26 mouse cellular contexts compared by ENCODE assay signal in genomic region chr9:49307576-49307975, GRCm38 (mm10). TPM values are rescaled to one million over a fixed set of nuclear protein-coding genes. Genes with fewer than 3 reads are reported as not detected.
DNase-seq lines count a peak whose midpoint lies in the region; ATAC-seq lines count a peak whose summit lies in the region.
"Had no signal": no experiment of that assay in that cellular context is flagged by ENCODE, and none has a peak within 500 bp of the region (broad histone marks: within the 10 kb centered on the region; RNA-seq: fewer than 3 reads in every experiment).

No protein-coding gene starts in this region.

- H3K4me1 ChIP-seq in kidney, embryonic 14.5 days (ENCODE audit: control insufficient read depth, insufficient read depth, low read length) = no peaks in the 10 kb centered on the region
- H3K4me1 ChIP-seq: intestine, embryonic 15.5 days; limb, embryonic 15.5 days had no signal

- no peaks in the 10 kb centered on the region for H3K9me3 ChIP-seq in kidney, embryonic 14.5 days (ENCODE audit: control insufficient read depth, low read length)
- H3K9me3 ChIP-seq: intestine, embryonic 15.5 days; limb, embryonic 15.5 days had no signal

- no peak overlapping the region for H3K27ac ChIP-seq in kidney, embryonic 14.5 days (ENCODE audit: low read depth, low read length)
- H3K27ac ChIP-seq: hindbrain, embryonic 14.5 days; intestine, embryonic 15.5 days; layer of hippocampus, adult 2 months; limb, embryonic 15.5 days had no signal

- H3K27me3 ChIP-seq in kidney, embryonic 14.5 days (ENCODE audit: control insufficient read depth, insufficient read depth, low read length) = no peaks in the 10 kb centered on the region
- H3K27me3 ChIP-seq: intestine, embryonic 15.5 days; limb, embryonic 15.5 days; Patski had no signal

- no peak overlapping the region for H3K9ac ChIP-seq in kidney, embryonic 14.5 days (ENCODE audit: low read depth, low read length)
- H3K9ac ChIP-seq: forebrain, postnatal 0 days; hindbrain, embryonic 14.5 days; intestine, embryonic 15.5 days; limb, embryonic 15.5 days had no signal

- H3K4me3 ChIP-seq in kidney, embryonic 14.5 days (ENCODE audit: low read length) = no peak overlapping the region
- H3K4me3 ChIP-seq: intestine, embryonic 15.5 days; layer of hippocampus, adult 2 months; limb, embryonic 15.5 days had no signal

- 49% methylated on average over 3 of the region's 3 CpGs for WGBS in kidney, embryonic 14.5 days

- no peak for ATAC-seq in kidney, embryonic 14.5 days (ENCODE audit: low FRiP score, low TSS enrichment)
- ATAC-seq: activated CD4-positive, CD25-positive, alpha-beta regulatory T cell, adult 4 months; forebrain, postnatal 0 days; intestine, embryonic 15.5 days; Patski had no signal

- no peak overlapping the region for H3K4me2 ChIP-seq in kidney, embryonic 14.5 days (replicated peaks; ENCODE audit: low read depth, low read length)
- H3K4me2 ChIP-seq: hindbrain, embryonic 14.5 days; intestine, embryonic 15.5 days; limb, embryonic 15.5 days had no signal

- DNase-seq in kidney, adult 11 months = peak; percentile 11
- DNase-seq in right cerebral cortex, adult 18-20 months = peak; percentile 8
- DNase-seq in right cerebral cortex, postnatal 4 days = no peak
- peak; percentile 30 to 31 for DNase-seq in heart, postnatal 10 days
- no peak for DNase-seq in retina, postnatal 1 day
- DNase-seq in layer of hippocampus, adult 8-10 months (ENCODE audit: low spot score in 2 of 2) = no peak
- DNase-seq: cerebellum, adult 9-11 months; forebrain, postnatal 0 days; gastrocnemius, postnatal 14 days; lung, postnatal 14 days; thymus, adult 2 months had no signal

- intact Hi-C loops in heart, postnatal 10 days (cut with DNase I) = no loop called here

- H3K36me3 ChIP-seq in kidney, embryonic 14.5 days (ENCODE audit: control insufficient read depth, insufficient read depth, low read length) = no peaks in the 10 kb centered on the region
- H3K36me3 ChIP-seq: intestine, embryonic 15.5 days; limb, embryonic 15.5 days had no signal

RNA-seq across cellular contexts. Expression of gene Drd2, which starts 32.9 kb away (rescaled TPM):
- not detected in 2 replicates for polyA plus RNA-seq in kidney, embryonic 14.5 days (2014; fragmentation: Nextera tagmentation; extraction: Ambion mirVana)
- total RNA-seq in heart, postnatal 10 days (2021) = 1 to 10 TPM in 1 of 2 experiments, under 1 TPM in 1; 0.91 to 1.2 TPM
- 1 to 10 TPM; 2.9 to 3.4 (median 3.1) TPM for total RNA-seq in layer of hippocampus, adult 8-10 months (2022)
- total RNA-seq: gastrocnemius, postnatal 14 days had no signal
- polyA plus RNA-seq: activated CD4-positive, CD25-positive, alpha-beta regulatory T cell, adult 4 months; heart, embryonic 14.5 days; limb, embryonic 15.5 days; liver, embryonic 16.5 days; Patski; small intestine, adult 2 months had no signal

RNA-seq across cellular contexts. Expression of gene Gm4894, which starts 57.2 kb away (rescaled TPM):
- not detected in 2 replicates for polyA plus RNA-seq in kidney, embryonic 14.5 days (2014; fragmentation: Nextera tagmentation; extraction: Ambion mirVana)
- not detected for total RNA-seq in heart, postnatal 10 days (2021)
- not detected for total RNA-seq in layer of hippocampus, adult 8-10 months (2022)
- total RNA-seq: adrenal gland, postnatal 4 days; forebrain, postnatal 0 days; gastrocnemius, postnatal 14 days; layer of hippocampus, adult 2 months; left cerebral cortex, adult 8-10 months had no signal
- polyA plus RNA-seq: activated CD4-positive, CD25-positive, alpha-beta regulatory T cell, adult 4 months; C2C12; embryonic facial prominence, embryonic 14.5 days; forebrain, postnatal 0 days; heart, embryonic 14.5 days; hindbrain, embryonic 14.5 days; intestine, embryonic 15.5 days; limb, embryonic 15.5 days; liver, embryonic 16.5 days; neural tube, embryonic 11.5 days; Patski; small intestine, adult 2 months had no signal

Comparison
In these comparisons a context has a peak if more than half of its experiments do, and no peak if none do; other contexts are left out.
1. DNase-seq: peak in kidney, adult 11 months (single experiment), right cerebral cortex, adult 18-20 months (single experiment) and heart, postnatal 10 days (2 of 2); none in right cerebral cortex, postnatal 4 days (single experiment), retina, postnatal 1 day (single experiment) and layer of hippocampus, adult 8-10 months (0 of 2).